Mouse (Mus musculus) E14TG2a.4 (cell line): ENCODE results near the gene Hltf.

ENCODE experiments used
- CTCF ChIP-seq: conservative IDR thresholded peaks from 2 replicates; pipeline ENCODE4 v1.5.1; 2014; ENCODE audit warnings: low read length
- NANOG ChIP-seq: IDR thresholded peaks from 2 replicates; pipeline ENCODE4 v1.6.1; 2014; ENCODE audit warnings: borderline replicate concordance, low read length, mixed read lengths
- POU5F1 ChIP-seq: IDR thresholded peaks from 2 replicates; pipeline ENCODE4 v1.6.1; 2014; ENCODE audit warnings: low read length, borderline replicate concordance

- TF ChIP-seq CTCF (no peak), NANOG (no peak), POU5F1 (no peak)
These were observed 92.9 kb downstream of the Hltf start for GRCm38 (mm10) chr3:20150511-20150910.
